Mouse (Mus musculus) frontal cortex, postnatal 10 days (tissue): ENCODE results near the gene Chst15.

Experiments
- DNase-seq, 2 experiments: peaks; one replicate each; pipeline ENCODE4 v3.0.0; 2022; ENCODE audit warnings: low spot score in 2 of 2, mixed read lengths in 1 of 2

The Chst15 gene

GRCm38 (mm10) chr7:132302508-132303241 is 14.4 kb downstream of the Chst15 start:
- no peak for DNase-seq

DNA sequence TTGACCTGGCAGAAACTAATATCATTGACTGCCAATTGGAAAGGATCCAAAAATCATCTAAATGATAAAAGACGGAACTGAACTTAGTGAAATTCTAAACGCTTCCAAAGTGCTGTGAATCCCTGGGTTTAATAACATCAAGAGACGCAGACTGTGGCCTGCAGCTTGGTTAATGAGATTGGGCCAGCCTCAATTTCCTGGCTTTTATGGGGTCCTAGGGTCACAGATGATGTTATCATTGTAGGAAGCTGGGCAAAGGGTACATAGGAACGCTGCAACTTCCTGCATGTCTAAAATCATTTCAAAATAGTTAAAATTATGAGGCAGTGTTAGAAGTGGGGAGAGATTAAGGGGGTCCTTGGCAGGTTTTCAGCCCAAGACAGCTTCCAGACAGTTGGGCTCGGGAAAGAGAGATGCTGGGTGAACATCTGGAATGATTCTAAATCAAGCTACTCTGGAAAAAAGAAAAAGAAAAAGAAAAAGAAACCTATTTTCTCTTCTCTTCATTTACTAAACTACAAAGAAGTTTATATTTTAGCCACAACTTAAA is 17.3 kb downstream of the Chst15 start:
- no peak for DNase-seq

- no peak for DNase-seq
Observed at GRCm38 (mm10) chr7:132298412-132298990, 18.5 kb downstream of the Chst15 start.

DNA sequence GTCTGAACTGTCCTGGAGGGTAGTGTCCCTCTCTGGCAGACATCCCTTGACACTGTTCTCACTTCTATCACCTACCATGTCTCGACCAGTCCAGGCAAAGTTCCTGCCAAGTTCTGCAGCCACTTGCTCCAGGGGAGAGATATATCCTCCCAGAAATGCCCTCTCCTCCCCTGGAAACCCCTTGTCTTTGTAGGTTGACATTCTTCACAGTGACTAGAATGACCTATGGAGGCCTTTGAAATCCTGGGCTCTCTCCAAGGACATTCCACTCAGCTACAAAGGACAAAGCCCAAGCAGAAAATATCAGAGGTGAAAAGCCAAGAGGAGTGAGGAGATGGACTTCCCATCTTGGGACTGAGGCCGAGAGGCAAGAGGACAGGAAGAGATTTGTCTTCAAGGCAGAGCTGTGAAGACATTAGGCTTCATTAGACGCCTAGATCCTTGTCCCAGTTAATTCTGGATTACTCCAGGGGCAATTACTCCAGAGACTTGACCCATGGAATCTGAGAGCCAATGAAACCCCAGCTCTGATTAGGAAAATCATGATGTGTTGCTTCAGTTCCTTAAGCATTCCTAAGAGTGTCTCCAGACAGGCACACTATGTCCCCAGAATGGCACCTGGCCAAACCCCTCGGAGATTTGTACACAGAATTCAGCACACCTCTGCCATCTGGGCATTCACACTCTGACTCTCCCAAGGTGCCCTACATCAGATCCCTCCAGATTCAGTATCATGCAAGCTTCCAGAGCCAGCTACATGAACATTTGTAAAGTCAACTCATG is 20.2 kb downstream of the Chst15 start:
- DNase-seq, result no peak

DNA sequence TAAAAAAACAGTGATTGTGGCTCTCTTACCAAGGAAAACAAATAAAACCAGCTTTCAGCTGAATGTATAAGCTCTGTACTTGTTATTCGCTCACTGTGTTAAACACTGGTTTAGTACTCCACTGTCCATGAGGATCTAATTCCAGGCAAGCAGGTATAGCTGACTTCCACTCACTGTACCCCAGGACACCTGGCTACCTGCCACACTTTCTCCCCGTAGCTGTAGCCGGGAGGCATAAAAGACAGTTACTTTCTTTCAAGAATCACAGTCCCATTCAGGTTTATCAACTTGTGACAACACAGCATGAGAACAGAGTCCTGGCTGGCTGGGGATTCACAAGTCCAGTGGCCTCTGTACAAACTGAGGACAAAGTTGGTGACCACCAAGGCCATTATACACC is 20.9 kb downstream of the Chst15 start:
- DNase-seq, result no peak

DNA sequence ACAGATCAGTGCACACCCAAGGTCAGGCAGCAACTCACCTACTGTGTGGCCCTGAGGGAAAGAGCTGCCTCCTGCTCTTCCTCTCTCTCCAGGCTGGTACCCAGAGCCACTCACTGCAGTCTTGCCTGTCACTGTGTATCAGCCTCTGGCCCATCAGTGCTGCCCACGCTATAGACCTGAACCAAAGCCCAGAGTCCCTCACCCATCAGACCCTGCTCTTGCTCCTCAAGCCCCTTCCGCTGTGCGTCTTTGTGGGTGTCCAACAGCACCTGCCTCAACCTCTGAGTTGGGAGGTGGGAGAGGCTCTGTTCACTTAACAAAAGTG is 29.7 kb downstream of the Chst15 start:
- no peak for DNase-seq

GRCm38 (mm10) chr7:132286630-132287339 is 30.2 kb downstream of the Chst15 start:
- DNase-seq, result no peak

- no peak for DNase-seq
Observed at GRCm38 (mm10) chr7:132284795-132285194, 32.2 kb downstream of the Chst15 start.

DNA sequence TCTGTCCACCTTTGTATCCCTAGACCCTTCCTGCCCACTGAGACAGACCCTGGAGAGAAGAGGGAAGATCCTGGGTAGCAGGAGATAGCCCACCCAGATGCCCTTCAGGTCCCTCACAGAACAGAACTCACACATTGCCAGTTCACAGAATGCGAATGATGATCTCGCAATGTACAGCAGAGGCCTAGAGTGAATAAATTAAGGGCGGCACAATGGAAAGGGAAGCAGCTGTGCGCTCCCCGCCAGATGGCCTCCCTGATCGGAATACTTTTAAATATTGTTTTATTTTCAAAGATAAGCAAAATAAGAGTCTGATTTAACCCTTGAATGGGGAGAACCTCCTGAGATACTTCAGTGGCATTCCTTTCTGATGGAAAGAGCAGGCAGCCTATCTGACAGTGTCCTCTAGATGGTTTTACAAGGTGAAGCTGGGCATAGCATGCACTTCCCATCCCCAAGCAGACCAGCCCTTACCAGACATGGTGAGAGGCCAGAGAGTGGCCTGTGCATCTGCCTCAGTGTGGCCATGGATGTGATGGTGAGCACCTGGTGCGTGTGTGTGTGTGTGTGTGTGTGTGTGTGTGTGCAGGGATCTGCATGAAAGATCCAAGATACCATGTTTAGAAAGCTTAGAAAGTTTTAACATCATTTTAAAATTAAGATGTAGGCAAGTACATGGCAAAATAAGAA is 32.8 kb downstream of the Chst15 start:
- DNase-seq, result no peak

DNA sequence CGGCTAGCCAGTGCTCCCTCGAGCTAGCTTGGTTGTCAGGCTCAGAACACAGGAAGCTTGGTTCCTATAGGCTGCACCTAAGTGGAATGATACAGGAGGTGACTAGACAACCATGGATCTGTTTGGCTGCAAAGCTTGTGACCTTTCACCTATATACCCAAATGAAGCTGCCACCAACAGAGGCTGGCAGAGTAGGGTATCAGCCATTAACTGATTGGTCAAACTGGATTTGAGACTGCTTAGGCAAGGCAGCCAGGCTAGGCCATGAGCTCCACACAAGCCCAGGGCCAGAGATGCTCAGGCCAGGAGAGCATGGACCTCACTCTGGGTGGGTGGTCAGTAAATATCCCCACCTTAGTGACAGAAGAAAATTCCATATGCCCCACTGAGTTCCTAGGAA is 34.5 kb downstream of the Chst15 start:
- DNase-seq, result no peak

- no peak for DNase-seq
Observed at GRCm38 (mm10) chr7:132282161-132282560, 34.9 kb downstream of the Chst15 start.

DNA sequence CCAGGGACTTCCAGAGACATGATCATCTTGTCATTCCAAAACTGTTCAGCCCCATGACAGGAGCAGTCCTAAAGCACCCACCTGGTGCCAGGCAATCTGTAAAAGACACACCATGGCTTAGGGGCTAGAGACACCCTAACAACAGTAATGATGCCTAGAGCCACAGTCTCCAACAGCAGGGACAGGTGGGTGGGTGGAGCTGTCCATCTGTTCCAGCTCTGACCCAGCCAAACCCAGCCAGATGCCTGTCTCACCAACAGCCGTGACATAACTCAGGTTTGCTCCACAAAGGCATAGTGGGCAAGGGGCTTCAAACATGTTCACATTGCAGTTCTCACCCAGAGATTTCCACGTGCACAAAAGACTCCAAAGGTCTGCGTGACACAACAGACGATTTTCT is 35.3 kb downstream of the Chst15 start:
- DNase-seq, result no peak

GRCm38 (mm10) chr7:132278658-132279057 is 38.4 kb downstream of the Chst15 start:
- no peak for DNase-seq

DNA sequence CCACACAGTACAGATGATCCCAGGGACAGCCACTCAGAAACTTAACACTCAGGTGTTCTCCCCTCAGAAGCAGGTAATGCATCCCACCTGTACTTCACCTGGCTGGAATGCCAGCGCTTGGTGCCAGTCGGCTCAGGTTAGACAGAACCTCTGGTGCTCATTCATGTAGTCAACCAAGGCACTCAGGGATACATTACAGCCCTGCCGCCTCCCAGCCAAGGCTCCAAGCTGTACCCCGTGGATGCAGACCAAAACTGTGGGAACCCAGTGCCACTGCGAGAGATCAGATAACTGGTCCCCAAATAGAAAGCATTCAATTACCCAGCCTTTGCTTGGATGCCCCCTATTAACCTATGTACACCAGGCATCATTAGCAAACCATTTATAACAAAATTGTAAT is 40.7 kb downstream of the Chst15 start:
- no peak for DNase-seq

GRCm38 (mm10) chr7:132273741-132274513 is 43.1 kb downstream of the Chst15 start:
- no peak for DNase-seq

GRCm38 (mm10) chr7:132272984-132273383 is 44.0 kb downstream of the Chst15 start:
- DNase-seq, result no peak

DNA sequence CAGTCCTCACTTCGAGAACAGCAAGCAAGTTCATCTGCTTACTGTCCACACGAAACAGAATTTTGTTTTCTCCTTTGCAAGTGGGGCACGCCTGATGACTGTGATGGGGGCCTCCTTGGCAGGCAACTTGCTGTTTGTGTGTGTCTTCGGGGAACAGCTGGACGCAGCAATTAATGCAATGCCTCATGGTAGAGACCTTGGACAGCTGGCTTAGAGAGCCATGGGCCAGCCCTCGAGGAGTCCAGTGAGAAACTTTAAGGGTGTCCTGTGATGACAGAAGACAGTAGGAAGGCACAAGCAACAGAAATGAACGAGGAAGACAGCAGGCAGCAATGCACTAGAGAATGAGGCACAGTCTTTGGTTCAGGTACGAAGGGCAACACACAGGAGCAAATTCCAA is 46.7 kb downstream of the Chst15 start:
- no peak for DNase-seq

DNA sequence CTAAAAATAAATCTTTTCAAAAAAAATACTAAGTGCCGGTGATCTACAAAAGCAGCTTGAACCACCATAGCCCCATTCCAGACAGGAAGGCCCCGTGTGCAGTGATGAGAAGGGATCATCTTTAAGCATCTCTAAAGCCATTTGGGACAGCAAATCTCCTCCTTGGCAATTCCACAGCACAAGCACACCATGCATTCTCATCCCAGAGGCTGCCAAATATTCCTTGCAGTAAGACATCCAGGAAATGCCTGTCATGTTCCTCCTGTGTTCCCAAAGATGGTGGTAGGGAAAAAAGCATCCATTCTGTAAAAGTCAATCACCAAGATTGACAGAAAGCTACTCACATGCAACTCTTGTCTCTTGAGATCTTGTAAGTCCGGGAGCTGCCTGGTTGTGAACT is 47.4 kb downstream of the Chst15 start:
- no peak for DNase-seq

DNA sequence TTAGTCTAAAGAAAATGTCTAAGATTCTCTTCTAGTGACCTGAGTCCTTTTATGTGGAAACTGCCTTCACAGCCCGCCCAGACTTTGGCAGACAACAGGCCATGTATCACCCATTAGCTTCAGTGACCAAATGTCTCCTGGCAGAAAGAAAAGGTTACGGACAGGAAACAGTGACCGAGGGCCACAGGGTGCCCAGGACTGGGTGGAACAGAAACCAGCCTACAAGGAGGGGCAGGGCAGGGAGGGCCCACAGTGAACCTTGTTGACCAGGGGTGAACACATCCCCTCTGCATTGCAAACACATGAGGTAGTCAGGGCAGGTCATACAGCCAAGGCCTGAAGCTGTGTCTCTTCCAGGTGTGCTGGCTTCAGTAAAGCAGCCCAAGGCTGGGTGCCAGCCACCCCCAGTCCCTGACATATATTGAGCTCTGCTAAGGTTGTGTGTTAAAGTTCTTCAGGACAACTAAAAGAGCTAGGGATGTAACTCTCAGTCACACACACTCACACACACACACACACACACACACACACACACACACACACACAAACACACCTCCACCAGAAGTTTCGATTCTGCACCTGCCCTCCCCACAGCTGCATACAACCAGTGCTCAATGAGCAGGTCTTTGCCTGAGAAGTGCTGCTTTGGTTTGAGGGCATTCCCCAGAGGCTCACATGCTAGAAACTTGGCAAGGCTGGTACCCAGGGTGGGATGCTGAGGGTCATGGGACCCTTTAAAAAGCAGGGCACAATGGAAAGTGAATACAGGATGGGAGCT is 49.1 kb downstream of the Chst15 start:
- DNase-seq, result no peak

DNA sequence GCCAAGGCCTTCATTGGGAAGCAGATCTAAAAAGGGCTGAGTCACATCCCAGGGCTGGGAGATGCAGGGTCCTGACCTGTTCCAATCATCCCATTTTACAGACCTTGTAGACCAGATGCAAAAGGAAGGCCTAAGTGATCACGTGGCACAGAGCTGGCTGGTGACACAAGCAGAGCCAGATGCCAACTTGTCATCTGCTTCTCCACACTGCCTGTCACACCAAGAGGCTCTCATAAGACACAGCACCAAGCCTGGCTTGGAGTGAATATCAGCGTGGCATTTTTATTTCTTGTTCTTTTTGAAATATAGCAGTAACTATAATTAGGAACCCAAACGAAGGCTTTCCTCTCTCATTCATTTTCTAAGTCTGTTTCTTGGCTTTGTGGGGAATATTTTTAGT is 52.3 kb downstream of the Chst15 start:
- no peak for DNase-seq
